ENCODE assay signal across 13 mouse cellular contexts in the genomic region with DNA sequence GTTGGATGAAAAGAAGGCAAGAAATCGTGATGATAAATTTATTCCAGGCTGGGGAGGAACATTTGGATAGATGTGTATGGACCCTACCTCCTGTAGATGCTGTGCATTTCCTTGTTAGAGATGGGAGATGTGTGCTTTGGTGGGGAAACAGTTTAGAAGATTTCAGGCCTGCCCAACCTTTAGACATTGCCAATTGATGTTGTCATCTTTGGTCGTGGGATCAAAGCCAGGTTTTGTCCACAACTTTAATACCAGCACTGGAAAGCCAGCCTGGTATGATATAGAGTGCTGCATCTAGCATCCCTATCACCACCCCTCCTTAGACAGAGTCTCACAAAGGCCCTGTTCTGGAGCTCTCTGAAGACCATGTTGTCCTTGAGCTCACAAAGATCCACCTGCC. TPM values are rescaled to one million over a fixed set of nuclear protein-coding genes. Genes with fewer than 3 reads are reported as not detected.
DNase-seq lines count a peak whose midpoint lies in the region; ATAC-seq lines count a peak whose summit lies in the region.
"Had no signal": no experiment of that assay in that cellular context is flagged by ENCODE, and none has a peak within 500 bp of the region (broad histone marks: within the 10 kb centered on the region; RNA-seq: fewer than 3 reads in every experiment).

No protein-coding gene starts in this region.

- DNase-seq in adrenal gland, postnatal 14 days = peak; percentile 24
- no peak for DNase-seq in adrenal gland, postnatal 4 days (ENCODE audit: low spot score in 2 of 2)
- no peak for DNase-seq in hindbrain, embryonic 10.5 days (ENCODE audit: low spot score)
- no peak for DNase-seq in kidney, postnatal 14 days
- DNase-seq: embryo, embryonic 11 days; kidney, adult 18-20 months; left cerebral cortex, postnatal 4 days; thymus, postnatal 14 days had no signal

- H3K9me3 ChIP-seq in hindbrain, embryonic 15.5 days = no peaks in the 10 kb centered on the region
- H3K9me3 ChIP-seq in hindbrain, embryonic 10.5 days = no peaks in the 10 kb centered on the region
- H3K9me3 ChIP-seq in hindbrain, embryonic 16.5 days (ENCODE audit: control insufficient read depth, low read length) = no peaks in the 10 kb centered on the region
- no peaks in the 10 kb centered on the region for H3K9me3 ChIP-seq in midbrain, embryonic 15.5 days

- WGBS in hindbrain, embryonic 15.5 days = 86% methylated on average over 2 of the region's 2 CpGs
- 82% methylated on average over 2 of the region's 2 CpGs for WGBS in hindbrain, embryonic 10.5 days
- 75% methylated on average over 2 of the region's 2 CpGs for WGBS in hindbrain, embryonic 16.5 days
- 80% methylated on average over 2 of the region's 2 CpGs for WGBS in midbrain, embryonic 15.5 days

- H3K36me3 ChIP-seq in hindbrain, embryonic 15.5 days = peaks cover 11% of the 10 kb centered on the region
- peaks cover 23% of the 10 kb centered on the region for H3K36me3 ChIP-seq in hindbrain, embryonic 10.5 days
- peaks cover 9% of the 10 kb centered on the region; the same call in 1 of the 2 replicates for H3K36me3 ChIP-seq in hindbrain, embryonic 16.5 days (ENCODE audit: control insufficient read depth, insufficient read depth, low read length)
- H3K36me3 ChIP-seq in midbrain, embryonic 15.5 days (replicated peaks) = peaks cover 11% of the 10 kb centered on the region

- peaks cover 24% of the 10 kb centered on the region for H3K4me1 ChIP-seq in hindbrain, embryonic 15.5 days (replicated peaks)
- peaks cover 15% of the 10 kb centered on the region for H3K4me1 ChIP-seq in hindbrain, embryonic 10.5 days (replicated peaks)
- H3K4me1 ChIP-seq in hindbrain, embryonic 16.5 days (ENCODE audit: control insufficient read depth, insufficient read depth, low read depth, low read length) = peaks cover 19% of the 10 kb centered on the region
- H3K4me1 ChIP-seq in midbrain, embryonic 15.5 days = peaks cover 21% of the 10 kb centered on the region

- ATAC-seq in hindbrain, embryonic 15.5 days (ENCODE audit: low FRiP score, low read depth) = no peak
- ATAC-seq in hindbrain, embryonic 16.5 days = no peak
- ATAC-seq in midbrain, embryonic 15.5 days (replicated peaks) = no peak
- no peak for ATAC-seq in megakaryocyte progenitor cell, adult 5-6 weeks (replicated peaks; ENCODE audit: poor library complexity)

- peak overlapping the region; percentile 70; the same call in 1 of the 2 replicates for H3K4me2 ChIP-seq in hindbrain, embryonic 15.5 days
- H3K4me2 ChIP-seq in hindbrain, embryonic 16.5 days (ENCODE audit: low read length) = peak overlapping the region; percentile 84
- peak overlapping the region; percentile 82 for H3K4me2 ChIP-seq in midbrain, embryonic 15.5 days

- no peaks in the 10 kb centered on the region for H3K27me3 ChIP-seq in hindbrain, embryonic 15.5 days
- H3K27me3 ChIP-seq in hindbrain, embryonic 10.5 days (ENCODE audit: insufficient read depth, poor library complexity, severe bottlenecking) = no peaks in the 10 kb centered on the region
- no peaks in the 10 kb centered on the region for H3K27me3 ChIP-seq in hindbrain, embryonic 16.5 days (replicated peaks; ENCODE audit: control insufficient read depth, insufficient read depth, low read length)
- H3K27me3 ChIP-seq in midbrain, embryonic 15.5 days (replicated peaks) = no peaks in the 10 kb centered on the region
- H3K27me3 ChIP-seq: Patski had no signal

- peak overlapping the region; percentile 73; the same call in 1 of the 2 replicates for H3K4me3 ChIP-seq in hindbrain, embryonic 15.5 days
- no peak overlapping the region for H3K4me3 ChIP-seq in hindbrain, embryonic 10.5 days
- no peak overlapping the region for H3K4me3 ChIP-seq in hindbrain, embryonic 16.5 days (ENCODE audit: low read length)
- no peak overlapping the region for H3K4me3 ChIP-seq in midbrain, embryonic 15.5 days

- H3K9ac ChIP-seq in hindbrain, embryonic 15.5 days = no peak overlapping the region
- H3K9ac ChIP-seq in hindbrain, embryonic 16.5 days (ENCODE audit: low read depth, low read length) = no peak overlapping the region
- H3K9ac ChIP-seq in midbrain, embryonic 15.5 days = peak overlapping the region; percentile 97; the same call in 1 of the 2 replicates

- H3K27ac ChIP-seq in hindbrain, embryonic 15.5 days (replicated peaks) = no peak overlapping the region
- no peak overlapping the region for H3K27ac ChIP-seq in hindbrain, embryonic 10.5 days
- H3K27ac ChIP-seq in hindbrain, embryonic 16.5 days (ENCODE audit: low read depth, low read length) = no peak overlapping the region
- no peak overlapping the region for H3K27ac ChIP-seq in midbrain, embryonic 15.5 days

RNA-seq across cellular contexts. Expression of gene Wdr3, which starts 1.3 kb away (rescaled TPM):
- 23.0 and 23.9 TPM in 2 replicates for total RNA-seq in adrenal gland, postnatal 14 days (2021)
- total RNA-seq in adrenal gland, postnatal 4 days (2021) = 10 to 100 TPM; 30.6 to 37.4 TPM
- polyA plus RNA-seq in hindbrain, embryonic 15.5 days (2015; fragmentation: Nextera tagmentation; extraction: Ambion mirVana) = 28.3 and 31.1 TPM in 2 replicates
- 41.2 and 64.6 TPM in 2 replicates for polyA plus RNA-seq in hindbrain, embryonic 10.5 days (2016; fragmentation: Nextera tagmentation; extraction: Ambion mirVana)
- 29.2 and 31.6 TPM in 2 replicates for polyA plus RNA-seq in hindbrain, embryonic 16.5 days (2015; fragmentation: Nextera tagmentation; extraction: Ambion mirVana)
- 36.6 and 44.3 TPM in 2 replicates for polyA plus RNA-seq in midbrain, embryonic 15.5 days (2015; fragmentation: Nextera tagmentation; extraction: Ambion mirVana)
- 46.1 and 52.5 TPM in 2 replicates for total RNA-seq in megakaryocyte progenitor cell, adult 5-6 weeks (2015)
- 95.3 and 152 TPM in 2 replicates for total RNA-seq in megakaryocyte progenitor cell, adult 5-6 weeks (2017)

RNA-seq across cellular contexts. Expression of gene Gdap2, which starts 1.4 kb away (rescaled TPM):
- total RNA-seq in adrenal gland, postnatal 14 days (2021) = 19.2 and 24.9 TPM in 2 replicates
- total RNA-seq in adrenal gland, postnatal 4 days (2021) = 10 to 100 TPM; 17.4 to 20.9 TPM
- 38.1 and 41.2 TPM in 2 replicates for polyA plus RNA-seq in hindbrain, embryonic 15.5 days (2015; fragmentation: Nextera tagmentation; extraction: Ambion mirVana)
- polyA plus RNA-seq in hindbrain, embryonic 10.5 days (2016; fragmentation: Nextera tagmentation; extraction: Ambion mirVana) = 32.7 and 34.1 TPM in 2 replicates
- polyA plus RNA-seq in hindbrain, embryonic 16.5 days (2015; fragmentation: Nextera tagmentation; extraction: Ambion mirVana) = 39.5 and 39.8 TPM in 2 replicates
- 37.8 and 39.2 TPM in 2 replicates for polyA plus RNA-seq in midbrain, embryonic 15.5 days (2015; fragmentation: Nextera tagmentation; extraction: Ambion mirVana)
- total RNA-seq in megakaryocyte progenitor cell, adult 5-6 weeks (2015) = 37.1 and 44.6 TPM in 2 replicates
- total RNA-seq in megakaryocyte progenitor cell, adult 5-6 weeks (2017) = 25.0 and 33.5 TPM in 2 replicates
